Mouse (Mus musculus): ENCODE measurements around the gene Pgm2l1. TPM values are rescaled to one million over a fixed set of nuclear protein-coding genes. Genes with fewer than 3 reads are reported as not detected.
A peak's percentile ranks its signal among the peaks of the same experiment; 100 is the strongest.
"Not testable (repeated sequence)": the region's sequence is repeated elsewhere in the genome, so short reads cannot be mapped to it uniquely, and the experiment has no call there.

Gene Pgm2l1
- polyA plus RNA-seq, 1 experiment from 2014 or later, result 6.2 TPM

GRCm38 (mm10) chr7:100243007-100243406 lies 15.8 kb downstream of the Pgm2l1 start:
- no peaks in the 10 kb centered on the region for H3K36me3 ChIP-seq (ENCODE audit: inconsistent target)
- H3K27ac ChIP-seq, result peak overlapping the region; percentile 69
- WGBS (ENCODE audit: missing documents), result 67% methylated on average over 1 of the region's 1 CpGs
- no peaks in the 10 kb centered on the region; the same call in 1 of the 2 replicates for H3K79me2 ChIP-seq (ENCODE audit: inconsistent target)
- H3K4me3 ChIP-seq (ENCODE audit: inconsistent target), result no peak overlapping the region

- WGBS (ENCODE audit: missing documents), result 98% methylated on average over 4 of the region's 4 CpGs
- H3K4me3 ChIP-seq (ENCODE audit: inconsistent target), result no peak overlapping the region
- H3K36me3 ChIP-seq (ENCODE audit: inconsistent target), result no peaks in the 10 kb centered on the region
- H3K27ac ChIP-seq, result no peak overlapping the region
- no peaks in the 10 kb centered on the region; the same call in 1 of the 2 replicates for H3K79me2 ChIP-seq (ENCODE audit: inconsistent target)
These were observed 17.0 kb downstream of the Pgm2l1 start for GRCm38 (mm10) chr7:100244225-100244624.

- Histone ChIP-seq H3K36me3 (ENCODE audit: inconsistent target) (no peaks in the 10 kb centered on the region), H3K79me2 (ENCODE audit: inconsistent target) (no peaks in the 10 kb centered on the region; the same call in 1 of the 2 replicates), H3K4me3 (ENCODE audit: inconsistent target) (no peak overlapping the region), H3K27ac (no peak overlapping the region)
- WGBS (ENCODE audit: missing documents), result 97% methylated on average over 3 of the region's 3 CpGs
These were observed 18.0 kb downstream of the Pgm2l1 start for GRCm38 (mm10) chr7:100245176-100245575.

GRCm38 (mm10) chr7:100250667-100251066 lies 23.5 kb downstream of the Pgm2l1 start:
- H3K79me2 ChIP-seq (ENCODE audit: inconsistent target), result no peaks in the 10 kb centered on the region
- H3K36me3 ChIP-seq (ENCODE audit: inconsistent target), result peaks cover 10% of the 10 kb centered on the region; the same call in 1 of the 2 replicates
- no peak overlapping the region for H3K4me3 ChIP-seq (ENCODE audit: inconsistent target)
- H3K27ac ChIP-seq, result no peak overlapping the region
- WGBS (ENCODE audit: missing documents), result 95% methylated on average over 5 of the region's 5 CpGs

- WGBS (ENCODE audit: missing documents), result 93% methylated on average over 3 of the region's 3 CpGs
- Histone ChIP-seq H3K27ac (no peak overlapping the region), H3K4me3 (ENCODE audit: inconsistent target) (no peak overlapping the region), H3K36me3 (ENCODE audit: inconsistent target) (peaks cover 6% of the 10 kb centered on the region; the same call in 1 of the 2 replicates), H3K79me2 (ENCODE audit: inconsistent target) (no peaks in the 10 kb centered on the region)
These were observed 35.2 kb downstream of the Pgm2l1 start for GRCm38 (mm10) chr7:100262350-100262749.

- 91% methylated on average over 10 of the region's 17 CpGs for WGBS (ENCODE audit: missing documents)
- H3K79me2 ChIP-seq (ENCODE audit: inconsistent target); H3K36me3 ChIP-seq (ENCODE audit: inconsistent target); H3K4me3 ChIP-seq (ENCODE audit: inconsistent target); H3K27ac ChIP-seq: not testable (repeated sequence)
These were observed 37.7 kb downstream of the Pgm2l1 start for GRCm38 (mm10) chr7:100264934-100265333.

- 95% methylated on average over 8 of the region's 8 CpGs for WGBS (ENCODE audit: missing documents)
- no peaks in the 10 kb centered on the region for H3K79me2 ChIP-seq (ENCODE audit: inconsistent target)
- H3K27ac ChIP-seq, result no peak overlapping the region
- H3K36me3 ChIP-seq (ENCODE audit: inconsistent target), result no peaks in the 10 kb centered on the region
- no peak overlapping the region for H3K4me3 ChIP-seq (ENCODE audit: inconsistent target)
These were observed 45.2 kb downstream of the Pgm2l1 start for GRCm38 (mm10) chr7:100272369-100272768.

- Histone ChIP-seq H3K27ac (no peak overlapping the region), H3K4me3 (ENCODE audit: inconsistent target) (no peak overlapping the region), H3K36me3 (ENCODE audit: inconsistent target) (no peaks in the 10 kb centered on the region), H3K79me2 (ENCODE audit: inconsistent target) (no peaks in the 10 kb centered on the region)
- 95% methylated on average over 6 of the region's 6 CpGs for WGBS (ENCODE audit: missing documents)
These were observed 47.3 kb downstream of the Pgm2l1 start for GRCm38 (mm10) chr7:100274507-100274906.

- Histone ChIP-seq H3K79me2 (ENCODE audit: inconsistent target) (no peaks in the 10 kb centered on the region), H3K36me3 (ENCODE audit: inconsistent target) (no peaks in the 10 kb centered on the region), H3K4me3 (ENCODE audit: inconsistent target) (no peak overlapping the region), H3K27ac (no peak overlapping the region)
- WGBS (ENCODE audit: missing documents), result 67% methylated on average over 2 of the region's 2 CpGs
These were observed 49.2 kb downstream of the Pgm2l1 start for GRCm38 (mm10) chr7:100276397-100276796.

GRCm38 (mm10) chr7:100279803-100280202 lies 52.6 kb downstream of the Pgm2l1 start:
- 0% methylated on average over 1 of the region's 1 CpGs for WGBS (ENCODE audit: missing documents)
- H3K79me2 ChIP-seq (ENCODE audit: inconsistent target), result no peaks in the 10 kb centered on the region

GRCm38 (mm10) chr7:100281596-100281995 lies 54.4 kb downstream of the Pgm2l1 start:
- Histone ChIP-seq H3K4me3 (ENCODE audit: inconsistent target) (no peak overlapping the region), H3K27ac (no peak overlapping the region), H3K79me2 (ENCODE audit: inconsistent target) (no peaks in the 10 kb centered on the region), H3K36me3 (ENCODE audit: inconsistent target) (no peaks in the 10 kb centered on the region)
- 74% methylated on average over 3 of the region's 3 CpGs for WGBS (ENCODE audit: missing documents)

More at GRCm38 (mm10) chr7:100279803-100280202, 52.6 kb downstream of the Pgm2l1 start:
- Histone ChIP-seq H3K36me3 (ENCODE audit: inconsistent target) (no peaks in the 10 kb centered on the region), H3K27ac (no peak overlapping the region), H3K4me3 (ENCODE audit: inconsistent target) (no peak overlapping the region)

- WGBS (ENCODE audit: missing documents), result 43% methylated on average over 3 of the region's 3 CpGs
These were observed 56.1 kb downstream of the Pgm2l1 start for GRCm38 (mm10) chr7:100283298-100283697.

GRCm38 (mm10) chr7:100285383-100285782 lies 58.2 kb downstream of the Pgm2l1 start, which contains the start of gene P4ha3:
Gene P4ha3, plus strand, starts transcription at chr7:100285520.
- Histone ChIP-seq H3K36me3 (ENCODE audit: inconsistent target) (no peaks in the 10 kb centered on the region), H3K79me2 (ENCODE audit: inconsistent target) (no peaks in the 10 kb centered on the region), H3K27ac (no peak within 1 kb of the TSS), H3K4me3 (ENCODE audit: inconsistent target) (no peak within 1 kb of the TSS)
- 2% methylated on average over 53 of the region's 53 CpGs for WGBS (ENCODE audit: missing documents)

More at GRCm38 (mm10) chr7:100283298-100283697, 56.1 kb downstream of the Pgm2l1 start:
- Histone ChIP-seq H3K27ac (no peak overlapping the region), H3K79me2 (ENCODE audit: inconsistent target) (no peaks in the 10 kb centered on the region), H3K4me3 (ENCODE audit: inconsistent target) (no peak overlapping the region), H3K36me3 (ENCODE audit: inconsistent target) (no peaks in the 10 kb centered on the region)

GRCm38 (mm10) chr7:100287748-100288578 lies 60.8 kb downstream of the Pgm2l1 start:
- no peak overlapping the region for H3K4me3 ChIP-seq (ENCODE audit: inconsistent target)
- no peaks in the 10 kb centered on the region for H3K79me2 ChIP-seq (ENCODE audit: inconsistent target)
- no peaks in the 10 kb centered on the region for H3K36me3 ChIP-seq (ENCODE audit: inconsistent target)
- H3K27ac ChIP-seq, result no peak overlapping the region
- 34% methylated on average over 7 of the region's 7 CpGs for WGBS (ENCODE audit: missing documents)

GRCm38 (mm10) chr7:100288622-100289021 lies 61.4 kb downstream of the Pgm2l1 start:
- H3K27ac ChIP-seq, result no peak overlapping the region
- H3K4me3 ChIP-seq (ENCODE audit: inconsistent target), result no peak overlapping the region
- no peaks in the 10 kb centered on the region for H3K36me3 ChIP-seq (ENCODE audit: inconsistent target)
- no peaks in the 10 kb centered on the region for H3K79me2 ChIP-seq (ENCODE audit: inconsistent target)
- 59% methylated on average over 11 of the region's 11 CpGs for WGBS (ENCODE audit: missing documents)
